Mouse (Mus musculus) cerebellum, adult 2 months (tissue): ENCODE data around the gene Ide. TPM values are rescaled to one million over a fixed set of nuclear protein-coding genes. Genes with fewer than 3 reads are reported as not detected.

ENCODE experiments used
- DNase-seq, 2 experiments: peaks; one replicate each; pipeline ENCODE4 v3.0.0; 2021
- H3K27ac ChIP-seq: fragments of 200-500 bp; 2 replicates; pipeline ENCODE4 v1.5.1; 2012; ENCODE audit warnings: low read length, control low read depth, inconsistent platforms; ENCODE audit not compliant: insufficient read depth
- H3K27me3 ChIP-seq: fragments of 200-500 bp; 2 replicates; pipeline ENCODE4 v1.6.1; 2012; ENCODE audit warnings: inconsistent platforms, mild to moderate bottlenecking, low read length, moderate library complexity; ENCODE audit not compliant: control insufficient read depth, insufficient read depth
- H3K4me1 ChIP-seq: fragments of 200-500 bp; 2 replicates; pipeline ENCODE4 v1.6.1; 2011; ENCODE audit warnings: low read length; ENCODE audit not compliant: control insufficient read depth, insufficient read depth
- H3K4me3 ChIP-seq: fragments of 200-500 bp; replicated peaks from 2 replicates; pipeline ENCODE3; 2011; ENCODE audit warnings: mild to moderate bottlenecking, low read depth, low read length, control low read depth; ENCODE audit not compliant: insufficient read depth
- CTCF ChIP-seq: fragments of 200-500 bp; IDR thresholded peaks from 2 replicates; pipeline ENCODE4 v1.5.1; 2011; ENCODE audit warnings: low read depth, mild to moderate bottlenecking, control low read depth, low read length, moderate library complexity, borderline replicate concordance; ENCODE audit not compliant: insufficient read depth
- POLR2A ChIP-seq: fragments of 200-500 bp; IDR thresholded peaks from 2 replicates; pipeline ENCODE4 v1.6.1; 2011; ENCODE audit warnings: low read length, control low read depth, borderline replicate concordance; ENCODE audit not compliant: insufficient read depth
- WGBS: fragments of 180-500 bp; shearing (Covaris S2); methylation state at CpG from one replicate; pipeline ENCODE4 v1.1.7; 2018; 5-methylcytosine and 5-hydroxymethylcytosine counted together
- polyA plus RNA-seq: library from polyadenylated mRNA; depleted of rRNA; stranded (reverse); fragments of >200 nt; gene quantifications from 2 replicates; pipeline ENCODE4 v1.2.3, GENCODE M21; 2012

Ide gene
- polyA plus RNA-seq, 1 experiment, result 33.7 TPM

DNA sequence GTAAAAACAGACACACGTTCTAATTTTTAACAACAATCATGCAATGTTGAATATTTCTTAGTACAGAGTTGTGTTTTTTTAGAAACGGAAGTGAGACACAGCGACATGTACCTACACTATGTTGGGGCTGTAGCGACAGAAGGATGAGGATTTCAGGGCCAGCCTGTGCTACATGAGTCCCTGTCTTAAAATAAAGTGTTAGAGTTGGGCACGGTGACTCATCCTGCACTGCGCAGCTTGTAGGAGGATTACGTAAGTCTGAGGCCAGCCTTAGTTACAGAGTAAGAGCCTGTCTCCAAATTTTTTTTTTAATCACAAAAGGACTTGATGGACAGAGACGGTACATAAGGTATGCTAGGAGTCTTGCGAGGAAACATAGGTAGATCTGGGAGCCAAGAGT is 82.3 kb downstream of the Ide start:
- H3K4me3 ChIP-seq, result no peak overlapping the region
- no peaks in the 10 kb centered on the region for H3K4me1 ChIP-seq
- no peak for DNase-seq
- no peaks in the 10 kb centered on the region for H3K27me3 ChIP-seq
- TF ChIP-seq POLR2A, result no peak
- no peak overlapping the region for H3K27ac ChIP-seq
- 90% methylated on average over 9 of the region's 9 CpGs for WGBS

DNA sequence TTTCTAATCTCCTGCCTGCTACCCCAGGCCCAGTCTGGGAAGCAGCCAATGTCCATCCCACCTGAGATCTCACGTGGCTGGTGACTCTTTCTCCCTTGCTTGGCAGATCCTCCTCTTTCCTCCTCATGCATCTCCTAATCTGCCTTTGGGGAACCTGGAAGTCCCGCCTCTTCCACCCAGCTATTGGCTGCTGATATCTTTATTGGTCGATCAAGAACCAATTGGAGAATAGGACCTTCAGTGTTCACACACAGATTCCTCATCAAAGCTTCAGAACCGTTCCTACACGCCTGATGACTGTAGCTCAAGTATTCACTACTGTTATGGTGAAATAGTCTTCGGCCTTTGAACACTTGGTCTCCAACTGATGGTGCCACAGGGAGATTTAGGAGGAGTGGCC is 85.5 kb downstream of the Ide start:
- H3K4me3 ChIP-seq, result no peak overlapping the region
- DNase-seq, result no peak
- no peaks in the 10 kb centered on the region for H3K4me1 ChIP-seq
- 62% methylated on average over 6 of the region's 6 CpGs for WGBS
- H3K27ac ChIP-seq, result no peak overlapping the region
- no peaks in the 10 kb centered on the region for H3K27me3 ChIP-seq
- TF ChIP-seq POLR2A, result no peak
- TF ChIP-seq CTCF, result no peak

DNA sequence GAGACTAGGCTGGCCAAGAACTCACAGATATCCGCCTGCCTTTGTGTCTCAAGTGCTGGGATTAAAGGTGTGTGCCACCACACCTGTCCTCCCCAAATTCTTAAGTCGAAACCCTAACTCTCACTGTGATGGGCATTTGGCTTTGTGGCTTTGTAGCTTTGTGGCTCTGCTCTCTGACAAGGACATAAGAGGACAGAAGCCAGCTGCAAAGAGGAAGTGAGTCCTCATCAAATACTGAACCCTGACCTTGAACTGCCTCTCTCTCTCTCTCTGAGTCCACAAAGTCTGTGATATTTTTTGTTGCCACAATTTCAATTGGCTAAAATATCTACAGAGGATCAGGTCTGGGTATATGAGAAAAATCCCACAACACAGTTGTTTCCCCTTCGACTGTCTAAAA is 89.5 kb downstream of the Ide start:
- 83% methylated on average over 3 of the region's 3 CpGs for WGBS
- Histone ChIP-seq H3K4me3 (no peak overlapping the region), H3K27me3 (no peaks in the 10 kb centered on the region), H3K4me1 (no peaks in the 10 kb centered on the region), H3K27ac (no peak overlapping the region)
- no peak for DNase-seq
- TF ChIP-seq CTCF (no peak), POLR2A (no peak)

DNA sequence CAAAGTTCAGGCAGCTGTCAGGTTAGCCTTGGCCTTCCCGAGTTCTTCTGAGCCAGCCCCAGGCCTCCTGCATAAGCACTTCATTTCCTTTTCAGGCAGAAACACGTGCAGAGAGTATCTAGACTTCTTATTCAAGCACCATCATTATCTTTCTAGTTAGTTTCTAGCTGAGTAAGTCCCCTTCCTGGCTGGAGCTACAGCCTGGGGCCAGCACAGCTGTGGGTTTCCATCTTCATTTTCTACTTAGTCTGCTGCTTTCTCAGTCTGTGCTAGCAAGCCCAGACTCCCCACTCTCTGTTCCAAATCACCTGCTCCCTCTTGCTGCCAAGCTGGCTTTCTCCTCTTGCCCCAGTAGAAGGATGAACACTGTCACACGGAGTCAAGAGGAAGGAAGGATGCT is 90.8 kb downstream of the Ide start:
- 28% methylated on average over 3 of the region's 3 CpGs for WGBS
- no peak for TF ChIP-seq CTCF
- no peak for TF ChIP-seq POLR2A

DNA sequence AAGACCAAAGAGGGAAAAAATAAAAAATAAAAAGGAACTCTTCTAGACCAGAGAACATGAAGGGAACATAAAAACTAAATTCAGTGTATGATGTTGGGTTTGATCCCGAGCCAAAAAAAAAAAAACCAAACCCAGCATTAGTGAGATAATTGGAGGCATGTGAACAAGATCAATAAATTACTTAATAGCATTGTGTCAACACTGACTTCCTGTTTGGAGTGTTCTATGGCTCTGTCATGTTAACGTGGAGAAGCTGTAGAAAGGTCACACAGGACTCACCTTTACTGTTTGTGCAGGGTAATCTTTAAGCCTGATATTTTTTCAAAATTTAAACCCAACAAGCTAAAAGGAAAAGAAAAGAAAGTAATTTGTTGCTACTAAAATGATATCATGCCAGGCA is 94.9 kb downstream of the Ide start:
- WGBS, result 63% methylated on average over 2 of the region's 2 CpGs
- H3K27me3 ChIP-seq, result no peaks in the 10 kb centered on the region
- no peak overlapping the region for H3K4me3 ChIP-seq
- DNase-seq, result no peak
- H3K4me1 ChIP-seq, result no peaks in the 10 kb centered on the region
- no peak overlapping the region for H3K27ac ChIP-seq
- TF ChIP-seq CTCF, result no peak
- no peak for TF ChIP-seq POLR2A

More for the DNA sequence above, 90.8 kb downstream of the Ide start:
- no peak for DNase-seq
- Histone ChIP-seq H3K27me3 (no peaks in the 10 kb centered on the region), H3K27ac (no peak overlapping the region), H3K4me1 (no peaks in the 10 kb centered on the region), H3K4me3 (no peak overlapping the region)

DNA sequence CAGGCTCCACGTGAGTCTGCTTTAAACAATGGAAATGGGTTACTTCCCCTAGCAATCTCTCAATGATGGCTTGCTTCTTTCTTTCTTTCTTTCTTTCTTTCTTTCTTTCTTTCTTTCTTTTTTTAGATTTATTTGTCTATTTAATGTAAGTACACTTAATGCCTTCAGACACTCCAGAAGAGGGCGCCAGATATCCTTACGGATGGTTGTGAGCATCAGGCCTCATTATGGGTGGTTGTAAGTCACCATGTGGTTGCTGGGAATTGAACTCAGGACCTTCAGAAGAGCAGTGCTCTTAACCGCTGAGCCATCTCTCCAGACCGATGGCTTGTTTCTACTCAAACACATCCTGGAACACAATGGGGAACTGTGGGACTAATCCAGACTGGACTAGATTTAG is 96.5 kb downstream of the Ide start:
- TF ChIP-seq CTCF (no peak), POLR2A (no peak)
- H3K4me1 ChIP-seq, result no peaks in the 10 kb centered on the region
- WGBS, result 74% methylated on average over 5 of the region's 5 CpGs
- no peaks in the 10 kb centered on the region for H3K27me3 ChIP-seq
- H3K4me3 ChIP-seq, result no peak overlapping the region
- H3K27ac ChIP-seq, result no peak overlapping the region
- no peak for DNase-seq

DNA sequence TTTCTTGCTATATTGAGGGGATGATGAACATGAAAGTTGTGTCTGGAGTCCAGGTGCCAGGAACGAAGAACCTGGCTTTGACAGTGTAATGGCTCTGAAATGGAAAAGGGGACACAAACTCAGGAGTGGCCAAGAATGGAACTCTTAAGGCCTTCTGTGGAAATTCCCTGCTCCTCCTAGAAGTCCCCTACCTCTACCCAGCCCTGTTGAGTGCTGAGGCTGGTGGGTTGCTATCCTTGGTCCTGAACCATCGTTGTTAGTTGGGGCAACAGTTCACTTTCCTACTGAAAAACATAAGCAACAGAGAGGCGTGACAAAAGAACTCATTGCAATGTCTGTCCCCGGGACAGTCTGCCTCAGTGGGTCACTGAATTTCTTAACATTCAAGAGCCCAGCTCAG is 98.6 kb downstream of the Ide start:
- Histone ChIP-seq H3K4me3 (no peak overlapping the region), H3K27ac (no peak overlapping the region), H3K4me1 (no peaks in the 10 kb centered on the region), H3K27me3 (no peaks in the 10 kb centered on the region)
- WGBS, result 56% methylated on average over 4 of the region's 4 CpGs
- no peak for DNase-seq
- TF ChIP-seq CTCF, result no peak
- no peak for TF ChIP-seq POLR2A

DNA sequence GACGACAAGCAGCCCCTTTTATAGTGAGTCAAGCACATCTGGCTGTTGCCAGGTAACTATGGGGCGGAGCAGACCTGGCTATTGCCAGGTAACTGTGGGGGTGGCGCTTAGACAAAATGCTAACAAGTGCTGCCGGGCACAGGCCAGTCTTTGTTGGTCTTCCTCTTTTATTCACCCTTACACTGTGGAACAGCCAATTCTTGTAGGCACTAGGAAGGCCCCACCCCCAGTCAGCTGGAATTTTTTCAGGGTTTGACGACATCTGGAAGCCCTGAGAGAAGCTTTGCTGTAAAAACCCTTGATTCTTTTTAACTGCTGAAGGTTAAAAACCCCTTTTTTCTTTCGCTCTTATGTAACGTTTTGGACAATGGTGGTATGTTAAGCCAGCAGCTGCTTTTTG is 99.0 kb downstream of the Ide start:
- no peak for DNase-seq
- Histone ChIP-seq H3K4me3 (no peak overlapping the region), H3K27ac (no peak overlapping the region), H3K27me3 (no peaks in the 10 kb centered on the region), H3K4me1 (no peaks in the 10 kb centered on the region)
- TF ChIP-seq CTCF (no peak), POLR2A (no peak)
- 36% methylated on average over 7 of the region's 7 CpGs for WGBS

DNA sequence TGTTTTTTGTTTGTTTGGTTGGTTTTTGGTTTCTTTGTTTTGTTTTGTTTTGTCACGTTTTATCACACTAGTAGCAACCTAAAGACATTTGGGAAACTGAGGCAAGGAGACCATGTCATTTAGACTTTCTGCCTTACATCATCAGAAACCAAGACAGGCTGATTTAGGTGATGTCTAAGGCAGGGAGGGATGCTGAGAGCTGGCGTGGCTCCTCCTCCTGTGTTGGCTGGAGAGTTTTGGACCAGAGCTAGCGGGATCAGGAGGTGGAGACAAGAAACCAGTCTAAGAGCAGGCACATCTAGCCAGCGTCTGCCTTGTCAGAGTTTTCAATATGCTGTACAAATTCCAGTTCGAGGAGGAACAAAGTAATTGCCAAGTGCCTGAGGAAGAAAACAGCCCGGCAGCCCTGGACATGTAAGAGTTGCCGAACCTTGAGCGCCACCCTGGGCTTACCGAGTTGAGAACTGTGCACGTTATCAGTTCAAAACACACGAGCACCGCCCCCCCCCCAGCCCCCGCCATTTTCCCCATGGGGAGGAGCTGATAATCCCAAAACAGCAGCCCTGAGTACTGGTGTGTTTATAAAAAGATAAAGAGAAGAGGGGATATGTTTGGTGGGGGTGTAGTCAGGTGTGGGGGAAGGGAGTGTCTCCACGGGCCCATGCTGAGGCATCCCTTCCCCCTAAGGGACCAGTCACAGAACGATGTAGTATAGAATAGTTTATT is 99.8 kb downstream of the Ide start:
- Histone ChIP-seq H3K27me3 (no peaks in the 10 kb centered on the region), H3K4me1 (no peaks in the 10 kb centered on the region), H3K27ac (no peak overlapping the region), H3K4me3 (no peak overlapping the region)
- WGBS, result 11% methylated on average over 15 of the region's 15 CpGs
- DNase-seq, result no peak
- TF ChIP-seq POLR2A (no peak), CTCF (no peak)
